Mouse (Mus musculus): ENCODE measurements around the gene Rbm19.

GRCm38 (mm10) chr5:120171865-120172728 is 55.8 kb downstream of the Rbm19 start:
- no peak for TF ChIP-seq GATA1 (IDR thresholded peaks at IDR 0.05; ENCODE audit: borderline replicate concordance, low read length)
- TF ChIP-seq FLI1 (IDR thresholded peaks at IDR 0.05; ENCODE audit: low read length): no peak

All from megakaryocyte, embryonic 14.5 days (primary cell).